Mouse (Mus musculus): ENCODE measurements around the gene Usp6nl.

Gene Usp6nl

GRCm38 (mm10) chr2:6376941-6377340 is 54.5 kb downstream of the Usp6nl start:
- DNase-seq: no peak

- DNase-seq: no peak
Measured at GRCm38 (mm10) chr2:6378590-6379205, 56.2 kb downstream of the Usp6nl start.

- DNase-seq: no peak
Measured at GRCm38 (mm10) chr2:6379731-6380212, 57.3 kb downstream of the Usp6nl start.

- DNase-seq: no peak
Measured at GRCm38 (mm10) chr2:6380401-6380800, 57.9 kb downstream of the Usp6nl start.

GRCm38 (mm10) chr2:6384407-6385146 is 62.1 kb downstream of the Usp6nl start:
- no peak for DNase-seq

- peak in 1 of 2 experiments; percentile 22 for DNase-seq
Measured at GRCm38 (mm10) chr2:6389162-6389561, 66.7 kb downstream of the Usp6nl start.

- DNase-seq: no peak
Measured at GRCm38 (mm10) chr2:6391261-6391660, 68.8 kb downstream of the Usp6nl start.

GRCm38 (mm10) chr2:6391940-6392339 is 69.5 kb downstream of the Usp6nl start:
- no peak for DNase-seq

GRCm38 (mm10) chr2:6395851-6396625 is 73.6 kb downstream of the Usp6nl start:
- DNase-seq: no peak

- no peak for DNase-seq
Measured at GRCm38 (mm10) chr2:6396626-6397146, 74.2 kb downstream of the Usp6nl start.

- DNase-seq: no peak
Measured at GRCm38 (mm10) chr2:6397166-6397565, 74.7 kb downstream of the Usp6nl start.

GRCm38 (mm10) chr2:6398826-6399225 is 76.4 kb downstream of the Usp6nl start:
- DNase-seq: no peak

GRCm38 (mm10) chr2:6401039-6401438 is 78.6 kb downstream of the Usp6nl start:
- no peak for DNase-seq

- DNase-seq: peak; percentile 36 to 80
Measured at GRCm38 (mm10) chr2:6403375-6403774, 80.9 kb downstream of the Usp6nl start.

- no peak for DNase-seq
Measured at GRCm38 (mm10) chr2:6403991-6404390, 81.5 kb downstream of the Usp6nl start.

GRCm38 (mm10) chr2:6404627-6405026 is 82.2 kb downstream of the Usp6nl start:
- DNase-seq: no peak

GRCm38 (mm10) chr2:6405059-6406033 is 82.9 kb downstream of the Usp6nl start:
- peak; percentile 84 to 90 for DNase-seq

- no peak for DNase-seq
Measured at GRCm38 (mm10) chr2:6407711-6408110, 85.2 kb downstream of the Usp6nl start.

- DNase-seq: no peak
Measured at GRCm38 (mm10) chr2:6412645-6413044, 90.2 kb downstream of the Usp6nl start.

GRCm38 (mm10) chr2:6413723-6414122 is 91.3 kb downstream of the Usp6nl start:
- DNase-seq: no peak

GRCm38 (mm10) chr2:6414400-6414799 is 91.9 kb downstream of the Usp6nl start:
- DNase-seq: no peak

GRCm38 (mm10) chr2:6417158-6417557 is 94.7 kb downstream of the Usp6nl start:
- no peak for DNase-seq
